Mouse (Mus musculus) heart, embryonic 12.5 days (tissue): ENCODE results near the gene Fnip1. TPM values are rescaled to one million over a fixed set of nuclear protein-coding genes. Genes with fewer than 3 reads are reported as not detected.
"Not testable (repeated sequence)": the region's sequence is repeated elsewhere in the genome, so short reads cannot be mapped to it uniquely, and the experiment has no call there.

ENCODE experiments used
- ATAC-seq: fragments of 200-750 bp; cut with Nextera tagmentation; 2 replicates; pipeline ENCODE4 v1.8.0; 2017; ENCODE audit warnings: moderate TSS enrichment, moderate library complexity; ENCODE audit not compliant: insufficient number of reproducible peaks, low FRiP score
- H3K27ac ChIP-seq: fragments of 300-500 bp; sonication (generic); 2 replicates; pipeline ENCODE4 v1.5.1; 2016; ENCODE audit warnings: mild to moderate bottlenecking, moderate library complexity; ENCODE audit not compliant: poor library complexity, severe bottlenecking
- H3K27me3 ChIP-seq: fragments of 300-500 bp; sonication (generic); replicated peaks from 2 replicates; pipeline ENCODE4 v1.6.1; 2016; ENCODE audit warnings: mild to moderate bottlenecking, moderate library complexity
- H3K36me3 ChIP-seq: fragments of 300-500 bp; sonication (generic); 2 replicates; pipeline ENCODE4 v1.6.1; 2016; ENCODE audit warnings: mild to moderate bottlenecking, moderate library complexity
- H3K4me1 ChIP-seq: fragments of 300-500 bp; sonication (generic); replicated peaks from 2 replicates; pipeline ENCODE4 v1.6.1; 2016; ENCODE audit warnings: mild to moderate bottlenecking
- H3K4me2 ChIP-seq: fragments of 300-500 bp; sonication (generic); 2 replicates; pipeline ENCODE4 v1.6.1; 2016; ENCODE audit warnings: mild to moderate bottlenecking, moderate library complexity
- H3K4me3 ChIP-seq: fragments of 300-500 bp; sonication (generic); 2 replicates; pipeline ENCODE4 v1.5.1; 2016; ENCODE audit warnings: mild to moderate bottlenecking
- H3K9ac ChIP-seq: fragments of 300-500 bp; sonication (generic); 2 replicates; pipeline ENCODE4 v1.6.1; 2016; ENCODE audit warnings: mild to moderate bottlenecking, moderate library complexity
- H3K9me3 ChIP-seq: fragments of 300-500 bp; sonication (generic); replicated peaks from 2 replicates; pipeline ENCODE4 v1.6.1; 2016; ENCODE audit warnings: mild to moderate bottlenecking, moderate library complexity
- WGBS: fragments of 180-500 bp; shearing (Covaris S2); methylation state at CpG from one replicate; pipeline ENCODE4 v1.1.7; 2016; 5-methylcytosine and 5-hydroxymethylcytosine counted together
- polyA plus RNA-seq: library from polyadenylated mRNA; unstranded; fragments of >200 nt; fragmentation: Nextera tagmentation; extraction: Ambion mirVana; gene quantifications from 2 replicates; pipeline ENCODE4 v1.2.1, GENCODE M21; 2016

The Fnip1 gene
- 10.4 and 11.2 TPM in 2 replicates for polyA plus RNA-seq

DNA sequence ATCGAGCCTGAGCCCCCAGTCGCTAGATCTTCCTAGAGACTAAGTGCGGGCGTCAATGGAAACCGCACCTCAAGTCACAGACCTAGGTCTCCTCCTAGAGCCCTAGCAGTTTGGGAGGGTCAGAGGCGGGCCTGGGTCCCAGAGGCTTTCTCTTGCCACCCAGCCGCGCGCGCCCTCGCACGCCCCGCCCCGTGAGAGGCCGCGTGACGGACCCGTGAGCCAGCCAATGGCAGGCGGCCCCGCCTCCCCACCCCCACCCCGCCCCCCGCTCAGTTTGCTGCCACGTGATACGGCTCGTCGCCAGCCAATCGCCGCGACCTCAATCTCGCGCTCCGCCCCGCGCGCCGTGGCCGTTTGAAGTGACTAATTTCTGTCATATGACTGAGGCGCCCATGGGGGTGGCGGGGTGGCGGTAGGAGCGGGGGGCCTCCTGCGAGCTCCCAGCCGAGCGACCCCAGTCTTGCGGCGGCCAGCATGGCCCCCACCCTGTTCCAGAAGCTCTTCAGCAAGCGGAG is at the start of gene Fnip1:
Fnip1 (plus strand) TSS at position 377 of the 515 bp plus-strand sequence.
- Histone ChIP-seq H3K9ac (peak within 1 kb of the TSS; percentile 95), H3K4me2 (peak within 1 kb of the TSS; percentile 76), H3K4me1 (peaks cover 11% of the 10 kb centered on the region; the same call in 1 of the 2 replicates), H3K27ac (peak within 1 kb of the TSS; percentile 91), H3K4me3 (peak within 1 kb of the TSS; percentile 82), H3K9me3 (no peaks in the 10 kb centered on the region), H3K27me3 (no peaks in the 10 kb centered on the region), H3K36me3 (no peaks in the 10 kb centered on the region)
- under 1% methylated on average over 47 of the region's 47 CpGs for WGBS
- peak; percentile 98 for ATAC-seq

DNA sequence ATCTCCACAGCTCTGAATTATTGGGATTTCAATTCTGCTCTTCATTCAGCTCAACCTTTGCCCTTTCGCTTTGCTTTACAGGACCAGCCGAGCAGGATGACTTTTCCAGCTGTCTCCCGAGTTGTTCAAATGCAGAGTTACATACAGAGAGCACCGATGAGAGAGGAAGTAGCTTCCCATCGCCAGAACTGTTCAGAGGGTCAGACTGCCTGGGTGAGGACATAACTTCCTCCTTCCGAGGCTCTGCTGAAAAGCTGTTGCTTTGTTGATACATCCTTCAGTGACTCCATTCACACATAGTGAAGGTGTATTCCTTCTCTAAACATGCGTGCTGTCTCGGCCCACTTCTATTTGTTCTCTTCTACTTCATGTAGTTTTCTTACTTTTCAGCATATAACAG is 47.6 kb upstream of the Fnip1 start:
- Histone ChIP-seq H3K36me3 (no peaks in the 10 kb centered on the region), H3K4me1 (no peaks in the 10 kb centered on the region), H3K9me3 (no peaks in the 10 kb centered on the region), H3K27me3 (no peaks in the 10 kb centered on the region), H3K4me3 (no peak overlapping the region), H3K27ac (no peak overlapping the region), H3K9ac (no peak overlapping the region), H3K4me2 (no peak overlapping the region)
- ATAC-seq: no peak
- 61% methylated on average over 8 of the region's 8 CpGs for WGBS

DNA sequence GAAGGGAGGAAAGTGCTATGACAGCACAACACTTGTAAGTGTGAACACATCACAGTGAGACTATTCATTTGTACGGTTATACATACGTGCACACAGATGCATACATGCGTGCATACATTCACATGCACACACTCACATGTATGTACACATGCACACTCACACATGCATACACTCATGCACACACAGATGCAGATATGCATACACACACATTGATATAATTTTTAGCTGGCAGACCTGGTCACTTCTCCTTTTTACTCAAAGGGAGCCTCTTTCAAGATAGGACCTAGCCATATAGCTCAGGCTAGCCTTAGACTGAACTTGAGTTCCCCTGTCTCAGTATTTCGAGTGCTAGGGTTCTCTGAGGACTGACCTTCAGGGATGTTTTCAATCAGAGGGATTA is 46.7 kb upstream of the Fnip1 start:
- 80% methylated on average over 4 of the region's 4 CpGs for WGBS
- no peaks in the 10 kb centered on the region for H3K4me1 ChIP-seq
- no peaks in the 10 kb centered on the region for H3K9me3 ChIP-seq
- no peak overlapping the region for H3K9ac ChIP-seq
- ATAC-seq: no peak
- H3K4me2 ChIP-seq: no peak overlapping the region
- no peak overlapping the region for H3K4me3 ChIP-seq
- no peak overlapping the region for H3K27ac ChIP-seq
- no peaks in the 10 kb centered on the region for H3K36me3 ChIP-seq
- H3K27me3 ChIP-seq: no peaks in the 10 kb centered on the region

DNA sequence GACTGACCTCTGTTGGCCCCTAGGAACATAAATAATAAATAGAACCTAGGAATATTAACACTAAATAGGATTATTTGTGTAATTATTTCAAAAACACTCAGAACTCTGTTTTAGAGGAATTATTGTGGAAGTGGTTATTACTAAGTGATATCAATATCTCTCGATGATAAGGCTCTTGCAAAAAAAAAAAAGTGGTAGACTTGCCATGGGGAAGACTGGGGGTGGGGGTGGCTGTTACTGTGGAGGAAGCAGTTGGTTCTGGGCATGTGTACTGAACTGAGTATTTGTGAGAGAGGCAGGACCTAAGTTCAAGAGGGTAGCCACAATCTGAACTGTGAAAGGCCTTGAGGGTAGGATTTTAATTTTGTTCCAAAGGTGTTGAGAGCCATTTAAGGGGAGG is 41.3 kb upstream of the Fnip1 start:
- no peak overlapping the region for H3K9ac ChIP-seq
- H3K27ac ChIP-seq: no peak overlapping the region
- no peaks in the 10 kb centered on the region for H3K36me3 ChIP-seq
- ATAC-seq: no peak
- H3K4me1 ChIP-seq: no peaks in the 10 kb centered on the region
- H3K27me3 ChIP-seq: no peaks in the 10 kb centered on the region
- H3K4me2 ChIP-seq: no peak overlapping the region
- H3K4me3 ChIP-seq: no peak overlapping the region
- H3K9me3 ChIP-seq: no peaks in the 10 kb centered on the region; the same call in 1 of the 2 replicates
- WGBS: 70% methylated on average over 1 of the region's 1 CpGs

DNA sequence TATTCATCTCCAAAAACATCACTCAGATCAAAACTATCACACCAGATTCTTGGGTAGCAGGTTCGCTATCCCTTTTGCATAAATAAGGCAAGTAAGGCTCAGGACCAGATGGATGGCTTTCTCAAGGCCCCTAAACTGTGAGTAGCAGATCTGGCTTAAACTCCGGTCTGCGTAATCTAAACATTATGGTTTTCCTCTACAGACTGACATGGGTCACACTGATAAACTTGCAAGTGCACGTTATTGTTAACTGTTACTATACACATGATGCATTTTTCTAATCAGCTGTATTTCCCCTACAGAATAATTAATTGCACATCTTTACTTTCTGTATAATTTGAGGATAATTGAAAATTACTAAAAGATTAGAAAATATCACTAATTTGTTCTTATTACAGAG is 39.9 kb upstream of the Fnip1 start:
- no peaks in the 10 kb centered on the region; the same call in 1 of the 2 replicates for H3K9me3 ChIP-seq
- no peak overlapping the region for H3K4me3 ChIP-seq
- H3K4me1 ChIP-seq: no peaks in the 10 kb centered on the region
- H3K9ac ChIP-seq: no peak overlapping the region
- H3K36me3 ChIP-seq: no peaks in the 10 kb centered on the region
- H3K4me2 ChIP-seq: no peak overlapping the region
- ATAC-seq: no peak
- no peaks in the 10 kb centered on the region for H3K27me3 ChIP-seq
- WGBS: 59% methylated on average over 4 of the region's 4 CpGs
- H3K27ac ChIP-seq: no peak overlapping the region

DNA sequence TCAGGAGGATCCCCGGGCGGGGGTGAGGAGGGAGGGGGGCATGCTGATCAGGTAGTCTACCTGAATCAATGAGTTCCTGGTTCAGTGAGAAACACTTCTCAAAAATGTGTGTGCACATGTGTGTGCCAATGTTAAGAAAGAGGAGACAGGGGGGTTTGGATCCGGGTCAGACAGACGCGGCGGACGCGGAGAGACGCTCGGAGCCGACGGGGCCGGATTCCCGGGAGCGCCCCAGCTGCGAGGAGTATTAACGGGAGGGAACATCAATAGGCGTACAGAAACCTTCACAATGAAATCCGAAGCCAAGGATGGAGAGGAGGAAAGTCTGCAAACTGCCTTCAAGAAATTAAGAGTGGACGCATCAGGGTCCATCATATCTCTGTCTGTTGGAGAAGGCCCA is 37.2 kb upstream of the Fnip1 start:
- not testable (repeated sequence) for H3K4me1 ChIP-seq, H3K4me2 ChIP-seq, ATAC-seq, H3K36me3 ChIP-seq, H3K27me3 ChIP-seq, H3K9me3 ChIP-seq, H3K27ac ChIP-seq, H3K4me3 ChIP-seq, H3K9ac ChIP-seq
- WGBS: 91% methylated on average over 20 of the region's 20 CpGs

GRCm38 (mm10) chr11:54404885-54405284 is 33.1 kb upstream of the Fnip1 start:
- Histone ChIP-seq H3K4me2 (no peak overlapping the region), H3K9ac (no peak overlapping the region), H3K4me1 (no peaks in the 10 kb centered on the region), H3K27ac (no peak overlapping the region), H3K9me3 (no peaks in the 10 kb centered on the region), H3K27me3 (no peaks in the 10 kb centered on the region), H3K4me3 (no peak overlapping the region), H3K36me3 (no peaks in the 10 kb centered on the region)
- 53% methylated on average over 4 of the region's 4 CpGs for WGBS
- no peak for ATAC-seq

DNA sequence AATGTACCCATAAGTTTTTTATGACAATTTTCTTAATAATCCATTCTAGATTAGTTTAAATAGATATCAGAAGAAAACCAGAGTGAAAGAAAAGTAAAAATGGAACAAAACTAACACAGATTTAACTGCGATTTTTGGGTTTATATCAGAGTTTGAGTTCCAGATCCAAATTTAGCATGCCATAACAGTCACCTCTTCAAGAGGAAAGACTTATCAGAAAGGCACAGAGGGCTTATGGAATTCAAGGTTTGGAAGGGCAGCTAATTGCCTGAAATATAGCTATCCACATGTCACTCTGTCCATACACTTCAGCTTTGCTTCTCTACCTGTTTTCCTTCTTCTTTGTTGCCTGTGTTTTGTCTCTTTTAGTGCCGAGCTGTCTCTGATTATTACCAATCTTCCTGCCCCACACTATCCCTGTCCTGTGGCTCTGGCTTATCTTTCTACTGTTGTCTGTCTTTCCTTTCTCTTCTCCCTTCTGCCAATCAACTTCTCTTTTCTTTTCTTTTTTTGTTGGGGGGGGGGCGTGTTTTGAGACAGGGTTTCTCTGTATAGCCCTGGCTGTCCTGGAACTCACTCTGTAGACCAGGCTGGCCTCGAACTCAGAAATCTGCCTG is 31.0 kb upstream of the Fnip1 start:
- Histone ChIP-seq H3K4me1 (no peaks in the 10 kb centered on the region), H3K4me3 (no peak overlapping the region), H3K9me3 (no peaks in the 10 kb centered on the region), H3K4me2 (no peak overlapping the region), H3K9ac (no peak overlapping the region), H3K27me3 (no peaks in the 10 kb centered on the region), H3K36me3 (no peaks in the 10 kb centered on the region), H3K27ac (no peak overlapping the region)
- no peak for ATAC-seq
- WGBS: 59% methylated on average over 4 of the region's 4 CpGs

GRCm38 (mm10) chr11:54410612-54411011 is 27.4 kb upstream of the Fnip1 start:
- ATAC-seq: no peak

DNA sequence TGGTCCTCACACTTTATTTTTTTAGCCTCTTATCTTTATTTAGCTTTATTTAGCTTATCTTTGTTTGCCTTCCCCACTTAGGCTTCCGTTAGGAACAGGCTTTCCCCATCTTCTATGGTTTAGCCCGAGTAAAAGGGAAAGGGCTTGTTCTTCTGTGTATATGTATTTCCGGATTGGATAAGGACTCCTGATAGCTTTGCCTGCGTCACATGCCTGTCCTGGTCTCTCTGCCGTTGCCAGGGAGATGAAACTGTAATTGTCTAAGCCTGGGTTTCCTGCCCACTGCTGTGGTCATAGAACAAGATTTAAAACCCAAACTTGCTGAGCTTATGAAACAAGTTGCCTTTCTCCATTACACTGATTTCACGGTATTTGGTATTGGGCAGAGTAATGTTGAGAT is 25.0 kb upstream of the Fnip1 start:
- H3K4me2 ChIP-seq: peak overlapping the region; percentile 38
- ATAC-seq: peak; percentile 79
- H3K9me3 ChIP-seq: no peaks in the 10 kb centered on the region
- H3K36me3 ChIP-seq: no peaks in the 10 kb centered on the region
- no peaks in the 10 kb centered on the region; the same call in 1 of the 2 replicates for H3K27me3 ChIP-seq
- H3K9ac ChIP-seq: no peak overlapping the region
- no peak overlapping the region for H3K4me3 ChIP-seq
- H3K27ac ChIP-seq: no peak overlapping the region
- 12% methylated on average over 6 of the region's 6 CpGs for WGBS
- peaks cover 8% of the 10 kb centered on the region for H3K4me1 ChIP-seq

More at GRCm38 (mm10) chr11:54410612-54411011, 27.4 kb upstream of the Fnip1 start:
- H3K9me3 ChIP-seq: no peaks in the 10 kb centered on the region
- H3K4me3 ChIP-seq: no peak overlapping the region
- H3K36me3 ChIP-seq: no peaks in the 10 kb centered on the region
- H3K27me3 ChIP-seq: no peaks in the 10 kb centered on the region; the same call in 1 of the 2 replicates
- H3K9ac ChIP-seq: no peak overlapping the region
- no peak overlapping the region for H3K27ac ChIP-seq
- peaks cover 8% of the 10 kb centered on the region for H3K4me1 ChIP-seq
- no peak overlapping the region for H3K4me2 ChIP-seq

DNA sequence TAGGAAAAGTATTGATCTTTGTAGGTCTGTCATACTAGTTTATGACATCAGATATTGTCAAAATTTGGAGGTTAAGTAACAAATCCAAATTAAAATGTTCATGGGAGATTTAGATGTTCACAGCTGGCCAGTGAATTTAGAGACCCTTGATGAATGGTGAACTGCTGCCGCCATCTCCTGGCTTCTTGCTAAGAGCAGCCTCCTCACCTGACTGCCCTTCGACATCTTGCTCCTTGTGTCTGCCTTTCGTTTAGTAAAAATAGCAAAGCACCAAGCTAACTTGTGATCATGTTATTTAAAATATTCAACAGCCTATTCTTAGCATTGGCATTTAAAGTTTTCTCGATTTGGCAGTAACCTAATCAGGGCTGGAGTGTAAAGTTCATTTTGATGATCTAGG is 15.0 kb upstream of the Fnip1 start:
- no peak overlapping the region for H3K9ac ChIP-seq
- H3K27me3 ChIP-seq: peaks cover 5% of the 10 kb centered on the region; the same call in 1 of the 2 replicates
- no peak overlapping the region for H3K27ac ChIP-seq
- WGBS: 57% methylated on average over 4 of the region's 4 CpGs
- no peaks in the 10 kb centered on the region for H3K36me3 ChIP-seq
- H3K9me3 ChIP-seq: no peaks in the 10 kb centered on the region
- no peak overlapping the region for H3K4me2 ChIP-seq
- H3K4me3 ChIP-seq: no peak overlapping the region
- H3K4me1 ChIP-seq: no peaks in the 10 kb centered on the region
- ATAC-seq: no peak

- H3K9me3 ChIP-seq: no peaks in the 10 kb centered on the region
- ATAC-seq: no peak
- WGBS: 32% methylated on average over 5 of the region's 5 CpGs
These were observed 11.7 kb upstream of the Fnip1 start for GRCm38 (mm10) chr11:54426267-54426666.

More at GRCm38 (mm10) chr11:54426267-54426666, 11.7 kb upstream of the Fnip1 start:
- no peak overlapping the region for H3K4me3 ChIP-seq
- no peak overlapping the region for H3K27ac ChIP-seq
- no peaks in the 10 kb centered on the region for H3K36me3 ChIP-seq
- no peaks in the 10 kb centered on the region for H3K4me1 ChIP-seq
- no peak overlapping the region for H3K9ac ChIP-seq
- H3K4me2 ChIP-seq: no peak overlapping the region
- H3K27me3 ChIP-seq: no peaks in the 10 kb centered on the region
